Mouse (Mus musculus) heart, adult 11 months (tissue): ENCODE data around the gene Rasal2.
A peak's percentile ranks its signal among the peaks of the same experiment; 100 is the strongest.
"Not testable (repeated sequence)": the region's sequence is repeated elsewhere in the genome, so short reads cannot be mapped to it uniquely, and the experiment has no call there.

Experiments
- DNase-seq: peaks from one replicate; pipeline ENCODE4 v3.0.0; 2022

The Rasal2 gene

DNA sequence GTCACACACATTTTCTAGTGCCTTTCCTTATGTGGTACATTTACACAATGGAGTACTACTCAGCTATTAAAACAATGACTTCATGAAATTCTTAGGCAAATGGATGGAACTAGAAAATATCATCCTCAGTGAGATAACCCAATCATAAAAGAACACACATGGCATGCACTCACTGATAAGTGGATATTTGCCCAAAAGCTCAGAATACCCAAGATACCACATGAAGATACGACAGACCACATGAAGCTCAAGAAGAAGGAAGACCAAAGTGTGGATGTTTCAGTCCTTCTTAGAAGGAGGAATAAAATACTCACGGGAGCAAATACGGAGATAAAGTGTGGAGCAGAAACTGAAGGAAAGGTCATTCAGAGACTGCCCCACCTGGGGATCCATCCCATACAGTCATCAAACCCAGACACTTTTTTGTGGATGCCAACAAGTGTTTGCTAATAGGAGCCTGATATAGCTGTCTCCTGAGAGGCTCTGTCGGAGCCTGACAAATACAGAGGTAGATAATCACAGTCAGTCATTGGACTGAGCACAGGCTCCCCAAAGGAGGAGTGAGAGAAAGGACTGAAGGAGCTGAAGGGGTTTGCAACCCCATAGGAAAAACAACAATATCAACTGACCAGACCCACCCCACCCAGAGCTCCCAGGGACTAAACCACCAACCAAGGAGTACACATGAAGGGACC is 175.6 kb downstream of the Rasal2 start:
- DNase-seq = not testable (repeated sequence)

DNA sequence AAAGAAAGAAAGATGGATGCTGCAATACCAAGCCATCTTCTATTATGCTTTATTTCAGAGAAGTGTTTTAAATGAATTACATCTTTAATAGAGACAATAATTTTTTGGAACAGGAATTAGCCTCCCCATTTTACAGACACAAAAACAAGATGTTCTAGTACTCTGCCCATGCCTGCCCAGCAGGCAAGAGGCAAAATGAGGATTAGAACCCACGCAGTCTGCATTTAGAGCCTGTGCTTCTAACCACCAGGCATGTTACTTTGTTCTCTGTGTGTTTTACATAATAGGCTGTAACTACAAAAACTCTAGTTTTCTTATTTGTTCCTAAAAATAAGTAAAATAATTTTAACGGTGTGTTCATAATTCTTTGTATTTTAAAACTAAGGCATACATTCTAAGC is 178.9 kb downstream of the Rasal2 start:
- DNase-seq = no peak

DNA sequence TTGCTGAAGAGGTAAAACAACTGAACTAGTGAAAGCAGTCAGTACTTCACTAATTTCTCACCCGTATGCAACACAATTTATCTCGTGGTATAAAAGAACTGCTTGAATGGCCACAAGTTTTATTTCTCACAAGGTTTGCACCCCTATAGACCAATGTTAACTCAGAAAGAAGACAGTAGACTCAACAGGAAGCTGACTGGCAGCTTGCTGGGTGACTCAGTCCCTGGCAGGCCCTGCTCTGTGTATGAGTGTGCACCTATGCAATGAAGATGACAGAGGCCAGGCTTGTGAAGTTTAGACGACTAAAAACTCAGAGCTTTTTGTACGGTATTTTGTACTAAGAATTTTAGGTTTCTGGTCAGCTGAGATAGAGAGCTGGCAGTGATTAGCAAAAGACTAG is 180.0 kb downstream of the Rasal2 start:
- DNase-seq = no peak

DNA sequence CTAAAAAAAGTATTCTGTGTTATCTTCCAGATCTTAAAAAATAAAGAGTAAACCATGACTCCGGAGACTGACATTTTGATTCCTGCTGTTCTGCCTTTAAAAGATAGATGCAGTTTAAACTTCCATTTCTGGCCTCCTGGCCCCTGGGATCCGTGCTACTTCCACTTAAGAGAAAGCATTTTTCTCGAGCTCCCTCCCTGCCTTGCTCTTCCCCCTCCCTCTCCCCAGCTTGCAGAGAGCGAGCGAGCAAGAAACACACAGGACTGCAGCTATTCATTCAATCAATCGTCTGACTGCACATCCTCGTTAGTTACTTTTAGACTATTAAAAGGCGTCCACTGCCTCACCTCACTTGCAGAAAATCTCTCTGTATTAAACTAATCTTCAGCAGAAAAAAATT is 181.4 kb downstream of the Rasal2 start:
- DNase-seq = no peak

DNA sequence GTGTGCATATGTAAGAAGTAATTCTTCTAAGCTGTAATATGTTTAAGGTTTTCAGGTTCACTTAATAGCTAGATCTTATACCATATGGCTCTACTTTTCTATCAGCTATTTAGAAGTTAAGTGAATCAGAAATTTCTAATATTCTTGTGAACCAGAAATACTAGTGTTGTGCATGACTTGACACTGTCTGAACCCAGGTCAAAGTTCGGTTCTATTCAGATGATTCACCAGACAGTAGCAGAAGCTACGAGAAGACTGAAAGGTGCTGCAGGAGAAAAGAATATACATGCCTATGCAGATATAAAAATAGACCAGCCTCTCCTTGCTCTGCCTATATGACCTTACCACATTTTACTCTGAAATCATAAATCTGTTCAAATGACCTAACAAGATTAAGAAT is 182.0 kb downstream of the Rasal2 start:
- DNase-seq = no peak

DNA sequence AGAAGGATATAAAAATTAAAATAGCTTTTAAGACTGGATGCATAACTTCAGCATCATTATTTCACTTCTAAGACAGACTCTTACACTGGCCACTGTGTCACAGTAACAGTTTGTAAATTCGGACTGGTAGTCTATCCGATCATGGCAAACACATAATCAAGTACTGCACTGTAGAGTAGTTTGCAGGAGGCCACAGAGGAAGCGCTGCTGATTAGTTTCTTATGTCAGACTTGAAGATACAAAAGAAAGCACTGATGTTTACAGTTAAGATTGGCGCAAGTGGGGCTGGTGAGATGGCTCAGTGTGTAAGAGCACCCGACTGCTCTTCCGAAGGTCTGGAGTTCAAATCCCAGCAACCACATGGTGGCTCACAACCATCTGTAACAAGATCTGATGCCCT is 187.4 kb downstream of the Rasal2 start:
- no peak for DNase-seq

DNA sequence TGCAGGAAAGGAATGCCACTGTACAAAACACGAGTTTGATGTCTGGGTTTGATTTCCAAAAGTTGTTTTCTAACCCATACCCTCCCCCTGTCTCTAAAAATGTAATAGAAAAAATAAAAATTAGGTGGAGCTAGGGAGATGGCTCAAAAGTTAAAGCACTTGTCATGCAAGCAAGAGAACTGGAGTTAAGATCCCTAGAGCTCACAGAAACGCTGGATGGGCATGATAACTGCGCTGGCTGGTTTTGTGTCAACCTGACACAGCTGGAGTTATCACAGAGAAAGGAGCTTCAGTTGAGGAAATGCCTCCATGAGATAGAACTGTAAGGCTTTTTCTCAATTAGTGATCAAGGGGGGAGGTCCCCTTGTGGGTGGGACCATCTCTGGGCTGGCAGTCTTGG is 191.5 kb downstream of the Rasal2 start:
- DNase-seq = no peak

DNA sequence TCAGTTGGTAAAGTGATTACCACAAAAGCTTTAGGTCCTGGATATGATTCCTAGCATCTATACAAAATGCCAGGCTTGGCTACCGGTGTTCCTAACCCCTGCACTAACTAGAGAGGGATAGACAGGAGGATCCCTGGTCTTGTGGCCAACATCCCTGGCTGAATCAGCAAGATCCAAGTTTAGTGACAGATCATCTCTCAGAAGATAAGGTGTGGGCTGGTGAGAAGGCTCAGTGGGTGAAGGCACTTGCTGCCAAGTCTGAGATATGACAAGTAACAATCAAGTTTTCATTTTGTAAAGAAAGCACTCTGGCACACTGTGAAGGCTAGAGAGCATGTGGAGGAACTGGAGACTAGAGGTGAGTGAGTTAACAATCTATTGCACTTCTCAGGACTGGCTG is 191.9 kb downstream of the Rasal2 start:
- no peak for DNase-seq

DNA sequence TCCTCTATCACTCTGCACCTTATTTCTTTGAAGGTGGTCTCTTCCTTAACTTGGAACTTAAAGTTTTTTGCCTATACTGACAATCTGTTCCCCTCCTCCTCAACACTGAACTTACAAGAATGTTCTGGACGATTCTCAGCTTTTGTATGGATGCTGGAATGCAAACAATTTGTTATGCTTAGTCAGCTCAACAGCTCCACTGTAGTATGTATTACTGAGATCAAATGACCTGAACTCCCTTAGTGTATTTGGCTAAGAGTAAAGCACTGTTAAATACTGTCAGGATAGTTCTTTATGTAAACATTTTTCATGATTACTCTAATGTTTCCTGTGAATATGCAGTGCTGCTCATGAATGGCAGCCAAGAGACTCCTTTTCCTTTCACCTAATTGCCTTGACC is 203.6 kb downstream of the Rasal2 start:
- no peak for DNase-seq

DNA sequence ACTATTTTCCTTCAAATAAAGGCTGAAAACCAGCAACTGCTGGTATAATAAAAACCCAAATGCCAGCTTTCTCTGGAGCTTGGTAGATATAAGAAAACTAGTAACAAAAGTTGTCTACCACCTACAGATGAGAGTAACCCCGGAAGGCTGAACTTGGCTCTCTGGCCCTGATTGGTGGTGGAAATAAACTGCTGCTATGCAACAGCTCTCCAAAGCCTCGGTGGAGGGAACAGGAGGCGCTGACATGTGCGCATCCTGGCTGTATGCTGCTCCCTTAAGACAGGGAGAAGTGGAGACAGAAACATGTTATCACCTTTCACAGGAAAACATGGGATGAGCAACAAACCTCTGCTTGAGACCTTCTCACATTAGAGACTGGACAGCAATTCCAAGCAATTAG is 206.7 kb downstream of the Rasal2 start:
- no peak for DNase-seq

DNA sequence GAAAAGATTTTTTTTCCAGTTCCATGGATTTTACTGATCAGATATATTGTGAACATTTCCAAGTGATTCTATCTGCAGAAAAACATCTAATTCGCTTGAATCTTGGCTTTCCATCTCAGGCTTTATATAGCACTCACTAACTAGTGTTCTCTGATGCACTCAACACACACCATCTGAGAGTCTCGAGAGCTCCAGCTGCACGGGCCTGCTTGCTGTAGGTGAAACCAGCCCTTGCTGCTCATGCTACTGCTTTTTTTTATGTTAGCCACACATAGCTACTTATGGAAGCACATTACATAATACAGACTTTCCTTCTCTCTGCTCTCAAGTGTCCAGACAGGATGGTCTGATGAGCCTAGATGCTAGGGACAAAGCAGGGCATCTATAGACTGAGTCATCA is 229.4 kb downstream of the Rasal2 start:
- peak; percentile 45 for DNase-seq

DNA sequence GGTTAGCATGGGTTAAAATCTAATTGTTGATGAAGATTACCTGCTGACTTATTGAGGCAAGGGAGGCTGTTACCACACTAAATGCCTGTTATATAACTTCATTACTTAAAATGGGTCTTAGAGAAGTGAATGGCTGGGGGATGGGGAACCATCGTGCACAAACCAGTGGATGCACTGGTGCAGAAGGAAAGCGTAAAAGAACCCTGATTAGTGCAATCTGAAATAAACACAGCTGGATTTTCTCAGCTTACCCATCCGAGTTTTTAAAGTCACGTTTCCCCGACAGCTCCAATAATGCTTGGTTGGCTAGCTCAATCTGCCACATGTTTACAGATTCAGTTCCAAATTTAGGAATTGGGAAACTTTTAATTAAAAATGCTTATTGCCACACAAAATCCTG is 230.0 kb downstream of the Rasal2 start:
- peak; percentile 82 for DNase-seq

DNA sequence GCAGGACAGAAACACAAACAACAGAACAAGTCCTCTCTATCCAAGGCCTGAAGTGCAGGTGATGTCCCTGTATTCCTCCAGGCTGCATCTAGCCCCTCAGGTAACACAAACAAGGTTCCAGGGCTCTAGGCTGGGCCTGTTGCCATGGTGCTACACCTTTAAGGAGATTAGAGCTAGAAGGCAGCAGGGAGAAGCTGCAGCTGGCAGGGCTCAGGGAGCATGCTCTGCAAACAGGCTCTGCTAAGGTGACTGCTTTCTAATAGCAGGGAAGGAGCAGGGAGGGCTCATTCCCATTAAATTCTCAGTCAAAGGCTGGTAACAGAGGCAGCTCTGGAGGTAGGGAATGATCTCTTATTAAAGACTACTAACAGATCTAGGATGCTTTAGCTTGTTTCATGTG is 231.3 kb downstream of the Rasal2 start:
- DNase-seq = peak; percentile 92

DNA sequence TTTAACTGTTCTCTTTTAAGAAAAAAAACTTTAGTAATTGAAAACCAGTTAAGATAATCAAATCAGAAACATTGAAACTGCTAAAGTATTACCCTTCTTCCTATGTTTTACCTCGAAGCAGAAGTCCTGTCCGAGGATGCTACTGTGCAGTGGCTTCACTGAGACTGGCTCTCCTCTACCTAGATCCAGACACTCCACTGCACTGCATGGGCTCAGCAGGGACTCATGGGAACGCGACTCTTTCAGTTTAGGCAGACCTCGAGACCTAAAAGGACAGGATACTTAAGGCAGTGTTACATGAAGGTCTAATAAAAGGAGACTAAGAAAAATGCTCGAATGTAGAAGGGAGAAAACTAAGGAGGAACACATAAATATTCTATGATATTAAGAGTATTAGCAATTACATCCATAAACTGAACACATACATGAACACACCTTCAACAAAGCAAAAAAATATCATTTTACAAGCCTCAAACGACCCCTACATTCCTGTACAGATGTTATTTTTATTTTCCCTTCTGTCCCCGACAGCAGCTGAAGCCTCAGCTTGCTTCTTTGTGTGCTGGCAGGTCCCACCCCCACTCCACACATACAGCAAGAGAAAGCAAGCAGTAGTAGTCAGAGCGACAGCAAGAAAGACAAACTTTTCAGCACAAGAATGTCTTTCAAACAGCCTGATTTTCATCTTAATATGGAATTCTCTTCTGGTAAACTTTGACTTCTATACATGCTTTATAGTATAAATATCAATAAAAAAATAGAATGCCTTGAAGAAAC is 233.2 kb downstream of the Rasal2 start:
- peak; percentile 67 for DNase-seq

DNA sequence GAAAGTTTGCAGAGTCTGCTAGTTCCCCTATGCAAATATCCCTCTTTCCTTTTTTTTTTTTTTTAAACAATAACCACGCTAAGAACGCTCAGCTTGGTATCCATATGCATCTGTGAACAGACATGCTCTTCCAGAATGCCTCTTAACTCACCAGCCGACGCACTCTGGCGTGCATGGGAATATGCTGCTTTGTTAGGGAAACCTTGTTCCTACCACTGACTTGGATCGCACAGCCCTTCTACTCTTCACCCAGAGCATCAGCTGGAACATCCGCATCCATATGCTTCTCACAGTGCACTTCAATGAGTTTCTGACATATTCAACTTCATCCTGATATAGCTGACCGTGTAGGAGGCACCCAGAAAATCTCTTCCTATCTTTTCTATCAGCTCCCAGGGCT is 243.1 kb downstream of the Rasal2 start:
- no peak for DNase-seq

DNA sequence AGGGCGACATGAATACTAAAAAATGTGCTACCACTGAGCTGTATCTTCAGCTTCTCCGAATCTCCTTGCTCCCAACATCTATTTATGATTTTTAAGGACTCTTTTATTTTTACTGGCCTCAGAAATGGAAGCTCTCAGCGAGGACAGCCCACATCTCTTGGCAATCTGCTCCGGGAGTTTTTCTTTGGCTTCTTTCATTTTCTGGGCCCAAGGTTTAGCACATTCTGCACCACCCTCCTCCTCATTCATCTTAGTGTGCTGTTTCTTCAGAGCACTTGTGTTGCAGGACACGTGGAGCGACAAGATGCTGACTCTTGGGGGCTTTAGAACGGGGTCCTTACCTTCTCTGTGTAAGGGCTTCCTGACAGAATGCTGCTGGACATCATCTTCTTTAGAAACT is 243.5 kb downstream of the Rasal2 start:
- DNase-seq = no peak

DNA sequence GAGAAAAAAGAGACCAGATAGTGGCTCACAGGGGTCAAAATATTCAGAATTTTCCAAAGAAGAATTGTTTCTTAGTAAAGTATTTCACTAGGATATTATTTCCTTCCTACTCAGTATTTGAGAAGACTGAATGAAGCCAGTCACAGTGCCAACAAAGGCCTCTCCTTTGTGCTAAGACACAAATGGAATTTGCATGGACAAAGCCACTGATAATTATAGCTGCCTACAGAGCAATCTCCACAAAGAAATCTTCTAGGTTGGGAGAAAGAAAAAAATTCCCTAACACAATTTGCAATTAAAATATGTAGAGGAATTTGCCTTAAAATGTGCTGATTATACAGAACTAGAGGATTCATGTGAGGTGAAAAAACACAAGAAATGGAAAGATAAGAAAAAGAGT is 258.6 kb downstream of the Rasal2 start:
- no peak for DNase-seq

DNA sequence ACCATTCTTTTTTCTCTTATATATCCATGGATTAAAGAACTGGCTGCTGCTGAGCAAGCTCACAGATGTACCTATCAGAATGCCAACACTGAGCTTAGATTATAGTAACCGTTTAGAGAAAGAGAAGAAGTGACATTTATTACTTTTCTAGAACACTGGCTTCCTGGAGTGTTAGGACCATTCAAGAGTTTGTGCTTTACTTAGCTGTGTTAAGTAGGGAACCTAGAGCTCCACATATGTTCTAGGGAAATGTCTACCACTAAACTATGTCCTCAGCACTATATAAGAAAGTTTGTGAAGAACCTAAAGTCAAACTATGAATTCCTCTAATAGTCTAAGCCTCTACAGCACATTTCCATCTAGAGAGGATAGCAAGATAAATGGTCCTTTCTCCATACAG is 262.3 kb downstream of the Rasal2 start:
- DNase-seq = no peak

DNA sequence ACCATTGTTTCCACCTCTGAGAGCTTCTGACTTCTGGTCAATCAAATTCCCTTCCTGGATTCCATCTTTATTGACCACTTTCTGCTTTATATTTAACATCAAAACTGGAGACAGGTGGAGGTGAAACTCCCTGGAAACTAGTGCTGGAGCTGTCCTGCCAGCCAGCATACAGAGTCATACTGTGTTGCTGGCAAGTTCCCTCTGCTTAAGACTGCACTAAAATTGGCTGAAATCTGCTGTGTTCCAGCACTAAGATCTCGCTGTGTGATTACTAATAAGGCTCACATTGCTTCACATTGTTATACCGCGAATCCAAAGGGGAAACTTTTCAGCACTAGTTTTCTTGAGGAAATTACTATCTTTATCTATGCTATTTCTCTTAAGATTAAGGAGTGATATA is 267.8 kb downstream of the Rasal2 start:
- no peak for DNase-seq

DNA sequence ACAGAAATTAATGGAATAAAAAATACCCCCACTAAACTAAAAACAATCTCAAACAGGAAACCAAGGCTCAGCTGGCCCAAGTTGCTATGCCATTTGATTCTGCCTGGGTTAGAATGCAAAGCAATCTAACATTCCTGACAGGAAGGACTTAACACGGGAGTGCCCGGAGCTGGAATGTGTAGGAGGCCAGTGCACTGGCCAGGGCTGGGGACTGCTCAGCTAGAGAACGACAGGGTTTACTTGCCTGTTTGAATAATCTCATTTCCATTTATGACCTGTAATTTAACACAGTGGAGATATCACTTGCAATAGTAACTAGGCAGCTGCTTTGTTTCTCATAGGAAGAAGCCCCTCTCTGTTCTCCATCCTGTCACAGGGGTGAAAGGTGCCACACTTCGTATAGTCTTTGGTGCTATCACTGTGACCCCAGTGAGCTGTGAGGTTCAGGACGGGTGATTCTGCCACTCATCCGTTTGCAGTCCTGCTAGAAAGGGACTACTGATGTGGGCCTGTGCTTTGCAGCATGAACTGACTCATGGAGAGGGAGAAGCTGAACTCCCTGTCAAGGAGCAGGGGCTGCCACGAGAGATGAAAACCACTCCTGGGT is 269.0 kb downstream of the Rasal2 start:
- no peak for DNase-seq

DNA sequence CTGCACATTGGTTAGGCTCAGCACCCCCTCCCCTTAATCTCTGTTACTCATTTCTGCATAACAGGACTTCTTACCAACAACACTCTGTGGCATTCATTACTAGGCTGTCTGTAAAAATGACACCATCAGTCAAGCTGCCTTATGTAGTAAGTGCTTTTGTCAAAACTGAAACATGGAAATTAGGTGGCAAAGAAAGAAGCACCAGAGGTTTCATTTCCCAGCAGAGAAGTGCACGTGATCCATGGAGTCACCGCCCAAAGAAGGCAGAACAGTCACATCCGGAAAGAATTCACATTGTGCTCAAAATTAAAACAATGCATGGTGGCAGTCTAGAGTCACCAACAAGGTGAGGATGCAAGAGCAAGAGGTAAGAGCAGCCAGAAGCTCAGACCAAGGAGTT is 271.4 kb downstream of the Rasal2 start:
- DNase-seq = no peak

DNA sequence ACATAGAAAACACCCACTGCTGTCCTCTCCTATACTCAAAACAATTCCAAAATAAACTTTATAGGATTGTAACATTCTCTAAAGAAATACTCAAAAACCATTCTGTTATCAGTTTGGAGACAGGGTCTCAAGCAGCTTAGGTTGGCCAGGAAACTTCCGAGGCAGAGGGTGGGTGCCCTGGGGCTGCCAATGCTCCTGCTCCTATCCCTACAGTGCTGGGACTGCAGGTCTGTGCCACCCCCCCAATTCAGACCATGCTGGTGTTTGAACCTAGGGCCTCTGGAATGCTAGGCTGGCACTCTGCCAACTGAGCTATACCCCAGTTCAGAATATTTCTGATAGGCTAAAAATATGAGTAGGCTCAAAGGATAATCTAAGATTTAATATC is 274.5 kb downstream of the Rasal2 start:
- DNase-seq = peak; percentile 79

DNA sequence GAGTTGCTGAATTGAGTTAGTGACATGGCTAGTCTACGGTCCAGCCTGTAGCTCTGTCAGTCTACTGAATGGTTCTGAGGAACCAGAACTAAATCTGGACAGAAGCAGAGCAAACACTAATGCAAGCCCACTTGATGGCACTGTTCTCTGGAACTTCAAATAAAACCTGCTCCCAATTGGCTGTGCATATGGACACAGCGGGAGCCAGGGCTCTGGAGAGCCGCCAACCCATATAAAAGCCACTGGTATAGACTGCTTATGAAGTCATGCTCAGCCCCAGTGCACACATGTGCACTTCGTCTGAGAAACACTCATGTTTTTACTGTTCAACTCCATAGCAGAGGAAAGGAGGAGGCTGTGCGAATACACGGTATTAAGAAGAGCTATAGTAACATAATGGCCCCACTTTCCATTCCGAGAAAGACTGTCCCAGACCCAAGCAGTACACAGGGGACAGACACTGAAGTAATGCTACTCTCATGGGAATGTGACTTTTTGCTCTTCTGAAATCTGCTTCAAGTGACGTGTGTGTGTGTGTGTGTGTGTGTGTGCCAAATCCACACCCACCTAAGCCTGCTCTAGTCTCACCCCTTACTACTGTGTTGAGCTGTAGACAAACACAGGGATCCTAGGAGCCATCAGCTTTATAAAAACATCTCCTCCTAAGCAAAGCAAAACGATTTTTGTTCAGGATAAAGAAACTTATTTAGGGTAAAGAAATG is 275.1 kb downstream of the Rasal2 start:
- peak; percentile 86 for DNase-seq

DNA sequence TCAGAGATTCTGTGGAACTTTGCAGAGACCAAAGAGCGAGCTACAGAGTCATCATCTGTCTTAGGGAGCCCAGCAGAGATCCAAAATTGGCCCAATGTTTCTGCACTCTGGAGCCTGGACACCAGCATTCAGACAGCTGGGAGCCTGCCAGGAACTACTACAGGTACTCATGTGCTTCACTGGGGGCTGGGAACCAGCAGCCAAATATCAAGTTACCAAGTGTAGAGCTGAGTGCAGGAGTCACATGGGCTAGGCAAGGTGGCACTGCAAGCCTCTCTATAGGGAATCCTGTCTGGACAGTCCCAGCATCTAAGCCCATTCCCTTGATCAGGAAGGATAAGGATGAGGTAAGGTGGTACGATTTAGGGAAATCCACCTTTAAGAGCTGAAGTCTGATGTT is 284.2 kb downstream of the Rasal2 start:
- peak; percentile 93 for DNase-seq
